Mouse (Mus musculus) liver, adult 2 months (tissue): ENCODE measurements around the gene Alg6. TPM values are rescaled to one million over a fixed set of nuclear protein-coding genes. Genes with fewer than 3 reads are reported as not detected.
A peak's percentile ranks its signal among the peaks of the same experiment; 100 is the strongest.

Experiments used
- DNase-seq: peaks from one replicate; pipeline ENCODE4 v3.0.0-alpha.2; 2011; ENCODE audit warnings: low read depth, low spot score; ENCODE audit errors: extremely low read depth
- H3K27ac ChIP-seq: fragments of 200-500 bp; replicated peaks from 2 replicates; pipeline ENCODE4 v1.5.1; 2012; ENCODE audit warnings: low read depth, mild to moderate bottlenecking, control low read depth, inconsistent platforms, low read length; ENCODE audit not compliant: insufficient read depth
- H3K27me3 ChIP-seq: fragments of 200-500 bp; 2 replicates; pipeline ENCODE4 v1.6.1; 2012; ENCODE audit warnings: mild to moderate bottlenecking, moderate library complexity, low read length, inconsistent platforms; ENCODE audit not compliant: control insufficient read depth, insufficient read depth
- H3K36me3 ChIP-seq: fragments of 200-500 bp; 2 replicates; pipeline ENCODE4 v1.6.1; 2012; ENCODE audit warnings: low read length, inconsistent platforms; ENCODE audit not compliant: control insufficient read depth, insufficient read depth
- H3K4me1 ChIP-seq: fragments of 200-500 bp; 2 replicates; pipeline ENCODE4 v1.6.1; 2011; ENCODE audit warnings: low read length; ENCODE audit not compliant: control insufficient read depth, insufficient read depth
- H3K4me3 ChIP-seq: fragments of 200-500 bp; 2 replicates; pipeline ENCODE4 v1.5.1; 2011; ENCODE audit warnings: low read depth, mild to moderate bottlenecking, control low read depth, low read length, moderate library complexity; ENCODE audit not compliant: insufficient read depth
- H3K79me2 ChIP-seq: fragments of 200-500 bp; 2 replicates; pipeline ENCODE4 v1.6.1; 2012; ENCODE audit warnings: inconsistent platforms, mild to moderate bottlenecking, low read length, moderate library complexity; ENCODE audit not compliant: control insufficient read depth, insufficient read depth
- H3K9ac ChIP-seq: fragments of 200-500 bp; 2 replicates; pipeline ENCODE4 v1.6.1; 2012; ENCODE audit warnings: low read depth, mild to moderate bottlenecking, control low read depth, inconsistent platforms, low read length
- CTCF ChIP-seq: fragments of 200-500 bp; IDR thresholded peaks from 2 replicates; pipeline ENCODE4 v1.5.1; 2011; ENCODE audit warnings: low read depth, low read length, control low read depth
- POLR2A ChIP-seq: fragments of 200-500 bp; IDR thresholded peaks from 2 replicates; pipeline ENCODE4 v1.6.1; 2011; ENCODE audit warnings: low read length, control low read depth; ENCODE audit not compliant: insufficient read depth; ENCODE audit errors: extremely low read depth
- WGBS: fragments of 180-500 bp; shearing (Covaris S2); methylation state at CpG from one replicate; pipeline ENCODE4 v1.1.7; 2018; 5-methylcytosine and 5-hydroxymethylcytosine counted together
- polyA plus RNA-seq: library from polyadenylated mRNA; depleted of rRNA; stranded (reverse); fragments of >200 nt; gene quantifications from 2 replicates; pipeline ENCODE4 v1.2.3, GENCODE M21; 2012
- total RNA-seq: library from RNA; depleted of rRNA; stranded (reverse); fragments of >200 nt; gene quantifications from 2 replicates; pipeline ENCODE4 v1.2.3, GENCODE M21; 2014

Alg6 gene
- total and polyA plus RNA-seq, 2 experiments: 3.2 to 15.5 TPM

GRCm38 (mm10) chr4:99713971-99714370, 1.5 kb upstream of the Alg6 start:
- TF ChIP-seq CTCF (no peak), POLR2A (no peak)
- no peaks in the 10 kb centered on the region for H3K79me2 ChIP-seq
- H3K4me1 ChIP-seq: peaks cover 3% of the 10 kb centered on the region; the same call in 1 of the 2 replicates

GRCm38 (mm10) chr4:99715783-99716416, 436 bp downstream of the Alg6 start:
- Histone ChIP-seq H3K79me2 (no peaks in the 10 kb centered on the region), H3K27ac (no peak overlapping the region), H3K4me1 (peaks cover 3% of the 10 kb centered on the region; the same call in 1 of the 2 replicates), H3K9ac (peak overlapping the region; percentile 75), H3K4me3 (peak overlapping the region; percentile 76), H3K27me3 (no peaks in the 10 kb centered on the region), H3K36me3 (peaks cover 2% of the 10 kb centered on the region; the same call in 1 of the 2 replicates)
- no peak for DNase-seq
- 16% methylated on average over 25 of the region's 25 CpGs for WGBS
- TF ChIP-seq CTCF (no peak), POLR2A (no peak)

More at GRCm38 (mm10) chr4:99713971-99714370, 1.5 kb upstream of the Alg6 start:
- Histone ChIP-seq H3K36me3 (no peaks in the 10 kb centered on the region), H3K27me3 (no peaks in the 10 kb centered on the region), H3K27ac (no peak overlapping the region), H3K9ac (no peak overlapping the region), H3K4me3 (no peak overlapping the region)
- 92% methylated on average over 6 of the region's 6 CpGs for whole genome bisulfite sequencing
- DNase-seq: no peak

DNA sequence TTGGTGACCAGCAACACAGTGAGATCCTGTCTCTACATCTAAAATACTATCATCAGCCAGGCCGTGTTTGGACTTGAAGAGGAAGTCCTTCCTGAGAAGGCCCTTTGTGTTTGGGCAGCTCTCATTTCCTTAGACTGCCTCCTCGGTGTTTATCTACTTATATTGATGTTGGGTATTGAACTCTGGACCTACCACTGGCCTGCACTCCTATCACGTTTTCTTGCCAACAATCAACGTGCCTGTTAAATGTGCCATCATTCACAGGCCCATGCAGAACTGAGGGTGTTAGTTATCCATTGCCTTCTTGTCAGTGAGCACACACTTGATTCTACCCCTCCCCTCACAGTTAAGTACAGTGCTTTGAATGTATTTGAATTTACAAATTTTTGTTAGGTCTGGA, 2.4 kb downstream of the Alg6 start:
- no peak overlapping the region for H3K27ac ChIP-seq
- DNase-seq: peak; percentile 55
- H3K36me3 ChIP-seq: peaks cover 2% of the 10 kb centered on the region; the same call in 1 of the 2 replicates
- no peak overlapping the region for H3K9ac ChIP-seq
- H3K79me2 ChIP-seq: no peaks in the 10 kb centered on the region
- H3K4me1 ChIP-seq: peaks cover 3% of the 10 kb centered on the region; the same call in 1 of the 2 replicates
- no peaks in the 10 kb centered on the region for H3K27me3 ChIP-seq
- 23% methylated on average over 4 of the region's 4 CpGs for WGBS
- no peak for TF ChIP-seq CTCF
- TF ChIP-seq POLR2A: no peak
- no peak overlapping the region for H3K4me3 ChIP-seq

- H3K27me3 ChIP-seq: no peaks in the 10 kb centered on the region
- no peak overlapping the region for H3K9ac ChIP-seq
- 65% methylated on average over 4 of the region's 4 CpGs for WGBS
- no peak for DNase-seq
- TF ChIP-seq POLR2A (no peak), CTCF (no peak)
- no peaks in the 10 kb centered on the region for H3K79me2 ChIP-seq
- H3K4me3 ChIP-seq: no peak overlapping the region
- H3K36me3 ChIP-seq: peaks cover 20% of the 10 kb centered on the region
- H3K27ac ChIP-seq: no peak overlapping the region
- H3K4me1 ChIP-seq: no peaks in the 10 kb centered on the region
Observed at GRCm38 (mm10) chr4:99724331-99724730, 8.9 kb downstream of the Alg6 start.

GRCm38 (mm10) chr4:99725914-99726451, 10.5 kb downstream of the Alg6 start:
- H3K27me3 ChIP-seq: no peaks in the 10 kb centered on the region
- no peak overlapping the region for H3K27ac ChIP-seq
- H3K9ac ChIP-seq: no peak overlapping the region
- 97% methylated on average over 8 of the region's 8 CpGs for WGBS
- H3K79me2 ChIP-seq: no peaks in the 10 kb centered on the region
- H3K4me3 ChIP-seq: no peak overlapping the region
- no peak for DNase-seq
- TF ChIP-seq POLR2A (no peak), CTCF (no peak)
- no peaks in the 10 kb centered on the region for H3K4me1 ChIP-seq
- peaks cover 32% of the 10 kb centered on the region for H3K36me3 ChIP-seq

- TF ChIP-seq POLR2A (no peak), CTCF (no peak)
- Histone ChIP-seq H3K4me3 (no peak overlapping the region), H3K27me3 (no peaks in the 10 kb centered on the region), H3K36me3 (0 out of 2 replicates have a peak, but pooled peaks cover 2% of the 10 kb centered on the region), H3K4me1 (no peaks in the 10 kb centered on the region), H3K27ac (no peak overlapping the region), H3K9ac (no peak overlapping the region), H3K79me2 (no peaks in the 10 kb centered on the region)
- DNase-seq: no peak
- 86% methylated on average over 7 of the region's 7 CpGs for WGBS
Observed at GRCm38 (mm10) chr4:99739836-99740235, 24.4 kb downstream of the Alg6 start.
